ENCODE assay signal across 8 mouse cellular contexts in the genomic region with DNA sequence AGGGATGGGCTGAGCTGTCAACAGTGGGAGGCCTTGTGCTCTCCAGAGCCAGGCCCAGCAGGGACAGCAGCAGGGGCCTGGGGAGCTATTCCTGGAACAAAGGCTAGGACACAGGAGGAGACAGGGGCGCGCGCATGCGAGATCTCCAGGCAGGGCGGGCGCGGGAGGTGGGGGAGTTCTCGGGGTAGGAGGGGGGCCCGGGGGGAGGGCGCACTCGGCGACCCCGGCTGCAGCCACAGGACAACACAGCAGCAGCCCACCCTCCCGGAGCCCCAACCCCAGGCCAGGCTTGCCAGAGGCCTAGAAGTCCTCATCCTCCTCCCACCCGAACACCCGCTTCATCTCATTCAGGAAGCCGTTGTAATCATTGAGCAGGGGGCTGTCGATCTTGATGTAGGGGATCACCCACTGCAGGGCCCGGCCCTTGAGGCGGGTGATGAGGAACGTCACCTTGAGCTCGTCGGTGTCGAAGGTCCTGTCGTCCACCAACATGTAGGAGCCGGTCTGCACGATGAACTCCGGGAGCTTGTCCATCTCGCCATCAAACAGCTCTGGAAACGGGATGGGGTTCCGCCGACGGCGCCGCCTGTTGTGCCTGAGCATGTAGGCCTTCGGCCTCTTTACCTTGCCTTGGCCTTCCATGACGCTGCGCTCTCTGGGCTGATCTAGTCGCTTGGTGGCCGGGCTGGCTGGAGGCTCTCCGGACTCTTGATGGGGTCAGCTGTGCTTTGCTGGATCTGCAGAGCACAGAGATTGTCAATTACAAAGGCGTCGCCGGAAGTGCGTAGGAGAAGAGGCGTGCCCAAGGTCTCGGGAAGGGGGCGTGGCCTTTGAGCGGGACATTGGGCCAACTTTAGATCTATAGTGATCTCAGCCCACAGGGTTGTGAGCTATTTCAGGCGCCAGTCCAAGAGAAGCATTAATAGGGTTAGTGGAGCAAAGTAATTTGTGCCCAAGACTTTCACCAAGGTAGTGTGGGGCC. TPM values are rescaled to one million over a fixed set of nuclear protein-coding genes. Genes with fewer than 3 reads are reported as not detected.
A peak's percentile ranks its signal among the peaks of the same experiment; 100 is the strongest.
DNase-seq lines count a peak whose midpoint lies in the region; ATAC-seq and TF ChIP-seq lines count a peak whose summit lies in the region.
"Not testable (repeated sequence)": the region's sequence is repeated elsewhere in the genome, so short reads cannot be mapped to it uniquely, and the experiment has no call there.

A gene (minus strand): TSS at position 703 of the 982 bp plus-strand sequence.

- 24% methylated on average over 10 of the region's 50 CpGs for WGBS in forebrain, embryonic 15.5 days
- 19% methylated on average over 14 of the region's 50 CpGs for WGBS in large intestine, adult 2 months
- WGBS in liver, embryonic 16.5 days (ENCODE audit: insufficient replicate concordance): 18% methylated on average over 9 of the region's 50 CpGs
- WGBS in neural tube, embryonic 12.5 days: 23% methylated on average over 10 of the region's 50 CpGs
- 14% methylated on average over 9 of the region's 50 CpGs for WGBS in stomach, postnatal 0 days

- peak; percentile 76 for DNase-seq in cerebellum, adult 11 months
- peak; percentile 82 to 86 for DNase-seq in heart, postnatal 14 days
- DNase-seq in large intestine, adult 2 months (ENCODE audit: low read depth, low spot score): peak; percentile 7
- DNase-seq in stomach, postnatal 0 days (ENCODE audit: low spot score): peak; percentile 76

- H3K9me3 ChIP-seq in E14TG2a.4 (ENCODE audit: low read length); forebrain, embryonic 15.5 days; liver, embryonic 16.5 days (replicated peaks; ENCODE audit: control insufficient read depth, low read length); neural tube, embryonic 12.5 days; stomach, postnatal 0 days (ENCODE audit: control insufficient read depth, low read length): not testable (repeated sequence)

- intact Hi-C loops in heart, postnatal 14 days (cut with DNase I): not testable (repeated sequence)

- TF ChIP-seq EP300 in stomach, postnatal 0 days (optimal IDR thresholded peaks at IDR 0.05): not testable (repeated sequence)

- not testable (repeated sequence) for H3K4me1 ChIP-seq in E14TG2a.4 (replicated peaks; ENCODE audit: low read depth, low read length); forebrain, embryonic 15.5 days; liver, embryonic 16.5 days (ENCODE audit: control insufficient read depth, low read depth, low read length); neural tube, embryonic 12.5 days; stomach, postnatal 0 days (replicated peaks; ENCODE audit: control insufficient read depth, insufficient read depth)

- H3K9ac ChIP-seq in forebrain, embryonic 15.5 days (replicated peaks): 0 out of 2 replicates have a peak within 1 kb of the TSS, but pooled peaks have one; percentile 3
- H3K9ac ChIP-seq in liver, embryonic 16.5 days (ENCODE audit: low read depth, low read length); stomach, postnatal 0 days (ENCODE audit: low read length): not testable (repeated sequence)
- H3K9ac ChIP-seq in neural tube, embryonic 12.5 days: 0 out of 2 replicates have a peak within 1 kb of the TSS, but pooled peaks have one; percentile 26

- not testable (repeated sequence) for H3K36me3 ChIP-seq in E14TG2a.4 (ENCODE audit: insufficient read depth, low read length); forebrain, embryonic 15.5 days; liver, embryonic 16.5 days (ENCODE audit: control insufficient read depth, insufficient read depth); neural tube, embryonic 12.5 days; stomach, postnatal 0 days (ENCODE audit: control insufficient read depth, insufficient read depth, low read length)

- H3K4me3 ChIP-seq in E14TG2a.4 (replicated peaks; ENCODE audit: low read length): 0 out of 2 replicates have a peak within 1 kb of the TSS, but pooled peaks have one; percentile 43
- H3K4me3 ChIP-seq in forebrain, embryonic 15.5 days: peak within 1 kb of the TSS; percentile 39
- H3K4me3 ChIP-seq in liver, embryonic 16.5 days (ENCODE audit: low read depth, low read length): peak within 1 kb of the TSS; percentile 38
- peak within 1 kb of the TSS; percentile 22 for H3K4me3 ChIP-seq in neural tube, embryonic 12.5 days
- H3K4me3 ChIP-seq in stomach, postnatal 0 days (ENCODE audit: low read depth, low read length): peak within 1 kb of the TSS; percentile 24

- peak; percentile 95 for ATAC-seq in forebrain, embryonic 15.5 days (replicated peaks)
- ATAC-seq in liver, embryonic 16.5 days (ENCODE audit: low read depth): peak; percentile 70
- ATAC-seq in neural tube, embryonic 12.5 days (ENCODE audit: low FRiP score, low read depth): peak; percentile 95
- ATAC-seq in stomach, postnatal 0 days (ENCODE audit: low FRiP score, low TSS enrichment): peak; percentile 92

- TF ChIP-seq CTCF in E14TG2a.4 (conservative IDR thresholded peaks at IDR 0.05; ENCODE audit: low read length); stomach, postnatal 0 days (IDR thresholded peaks at IDR 0.05; ENCODE audit: low read depth): not testable (repeated sequence)

- not testable (repeated sequence) for H3K27me3 ChIP-seq in E14TG2a.4 (ENCODE audit: insufficient read depth, low read length); forebrain, embryonic 15.5 days; liver, embryonic 16.5 days (ENCODE audit: control insufficient read depth, insufficient read depth, low read depth, low read length); neural tube, embryonic 12.5 days (replicated peaks); stomach, postnatal 0 days (ENCODE audit: control insufficient read depth, insufficient read depth, low read length)

- H3K4me2 ChIP-seq in forebrain, embryonic 15.5 days (replicated peaks): peak within 1 kb of the TSS; percentile 37
- peak within 1 kb of the TSS; percentile 37 for H3K4me2 ChIP-seq in liver, embryonic 16.5 days (ENCODE audit: low read depth, low read length)
- H3K4me2 ChIP-seq in neural tube, embryonic 12.5 days (replicated peaks): peak within 1 kb of the TSS; percentile 50
- H3K4me2 ChIP-seq in stomach, postnatal 0 days (replicated peaks; ENCODE audit: low read depth): peak within 1 kb of the TSS; percentile 23

- peak within 1 kb of the TSS; percentile 43; the same call in 1 of the 2 replicates for H3K27ac ChIP-seq in forebrain, embryonic 15.5 days (replicated peaks)
- not testable (repeated sequence) for H3K27ac ChIP-seq in liver, embryonic 16.5 days (ENCODE audit: low read length); neural tube, embryonic 12.5 days; stomach, postnatal 0 days (replicated peaks)

RNA-seq across cellular contexts. Expression of the gene that starts here (rescaled TPM):
- 152 and 162 TPM in 2 replicates for polyA plus RNA-seq in forebrain, embryonic 15.5 days (2015; fragmentation: Nextera tagmentation; extraction: Ambion mirVana)
- 100 to 1,000 TPM; 180 to 183 TPM for total RNA-seq in heart, postnatal 14 days (2021)
- polyA plus RNA-seq in large intestine, adult 2 months (2012; rRNA removed): 39.8 and 43.3 TPM in 2 replicates
- polyA plus RNA-seq in liver, embryonic 16.5 days (2015; fragmentation: Nextera tagmentation; extraction: Ambion mirVana): 4.4 and 5.7 TPM in 2 replicates
- polyA plus RNA-seq in neural tube, embryonic 12.5 days (2016; fragmentation: Nextera tagmentation; extraction: Ambion mirVana): 146 and 157 TPM in 2 replicates
- 43.9 and 47.6 TPM in 2 replicates for polyA plus RNA-seq in stomach, postnatal 0 days (2015; fragmentation: Nextera tagmentation; extraction: Ambion mirVana)

Comparison
In these comparisons a context has a peak if more than half of its experiments do, and no peak if none do; other contexts are left out.
1. DNase-seq: peak in every context shown above with its lines; median percentile 84 in heart, postnatal 14 days; 76 in cerebellum, adult 11 months; 76 in stomach, postnatal 0 days; 7 in large intestine, adult 2 months.